Mouse (Mus musculus): Measurements from ENCODE around the gene Slc25a34.

DNA sequence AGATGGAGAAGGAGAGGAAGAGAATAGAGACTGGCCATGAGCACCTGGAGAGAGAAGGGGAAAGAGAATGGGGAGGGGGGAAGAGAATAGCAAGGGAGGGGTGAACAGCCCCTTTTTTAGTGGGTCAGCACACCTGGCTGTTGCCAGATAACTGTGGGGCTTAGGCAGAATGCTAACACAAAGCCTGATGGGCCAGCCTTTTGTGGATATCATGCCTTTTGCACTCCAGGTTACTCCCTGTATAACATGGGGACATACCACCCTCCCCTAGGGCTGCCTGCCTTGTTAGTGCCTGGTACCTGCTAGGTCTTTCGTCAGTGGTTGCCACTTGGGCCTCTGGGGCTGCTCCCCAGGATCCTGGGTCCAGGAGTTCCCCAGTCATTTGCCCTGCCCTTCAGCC lies 52.8 kb downstream of the Slc25a34 start:
- TF ChIP-seq CTCF (IDR thresholded peaks at IDR 0.05; ENCODE audit: extremely low read depth, insufficient read length, insufficient replicate concordance, low read depth, low read length) = no peak
- no peak for TF ChIP-seq POLR2A (IDR thresholded peaks at IDR 0.05; ENCODE audit: low read depth, low read length)

All from small intestine, adult 2 months (tissue).